Mouse (Mus musculus) C2C12 (cell line): ENCODE measurements at regions not wholly inside any gene's neighbourhood (a gene's known extent, or its start where the extent isn't known, plus 50 kb on each side); places are given as distances from the start of the nearest gene placed in this dataset.

Source experiments
- CTCF ChIP-seq: IDR thresholded peaks from one replicate; pipeline ENCODE4 v1.5.1; 2011; ENCODE audit not compliant: control insufficient read depth, insufficient read depth, insufficient read length
- USF1 ChIP-seq: IDR thresholded peaks from one replicate; pipeline ENCODE4 v1.6.1; 2011; ENCODE audit warnings: low read depth, mild to moderate bottlenecking, control low read depth, moderate library complexity

- no peak for TF ChIP-seq USF1
- TF ChIP-seq CTCF: no peak
Observed at GRCm38 (mm10) chr12:112310661-112311060, 164.7 kb downstream of the Kif26a start.
